Mouse (Mus musculus) adrenal gland, postnatal 4 days (tissue): ENCODE measurements around the gene Slc41a3. TPM values are rescaled to one million over a fixed set of nuclear protein-coding genes. Genes with fewer than 3 reads are reported as not detected.
A peak's percentile ranks its signal among the peaks of the same experiment; 100 is the strongest.
"Not testable (repeated sequence)": the region's sequence is repeated elsewhere in the genome, so short reads cannot be mapped to it uniquely, and the experiment has no call there.

Source experiments
- DNase-seq, 2 experiments: peaks; one replicate each; pipeline ENCODE4 v3.0.0; 2021 to 2022; ENCODE audit warnings: low spot score in 2 of 2, mixed read lengths in 2 of 2
- total RNA-seq, 2 experiments: library from RNA; stranded (reverse); gene quantifications; 2 replicates each; pipeline ENCODE4 v1.2.3; 2021

Slc41a3 gene
- total RNA-seq, 2 experiments from 2014 or later = 20.3 to 22.2 TPM

DNA sequence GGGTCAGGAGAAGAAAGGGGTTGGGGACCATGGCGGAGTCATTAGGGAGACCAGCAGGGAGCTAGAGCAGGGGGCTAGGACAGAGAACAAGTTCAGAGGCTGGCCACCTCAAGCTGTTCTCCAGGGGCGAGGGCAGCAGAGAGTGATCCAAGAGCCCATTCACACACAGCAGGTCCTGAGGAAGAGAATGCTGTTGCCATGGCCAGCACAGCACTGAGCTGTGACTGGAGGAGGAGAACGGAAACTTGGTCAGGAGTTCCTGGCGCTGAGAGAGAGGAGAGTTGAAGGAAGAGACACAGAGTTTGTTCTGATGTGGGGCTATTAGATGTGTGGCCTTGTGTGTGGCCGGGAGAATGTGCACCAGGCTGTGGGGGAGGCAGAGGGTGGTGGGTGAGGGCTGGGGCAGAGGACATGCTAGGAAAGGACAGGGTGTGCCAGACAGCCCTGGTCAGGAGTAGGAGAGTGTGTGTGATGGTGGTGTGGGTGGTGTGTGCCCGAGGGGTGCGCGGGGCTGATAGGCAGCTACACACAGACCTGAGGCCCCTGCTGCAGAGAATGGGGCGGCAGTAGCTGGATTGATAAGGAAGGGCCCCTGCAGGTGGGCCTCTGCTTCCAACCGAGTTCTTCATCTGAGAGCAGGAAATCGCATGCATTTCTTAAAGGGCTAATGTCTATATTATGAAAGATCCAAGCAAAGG lies 18.4 kb downstream of the Slc41a3 start:
- no peak for DNase-seq

DNA sequence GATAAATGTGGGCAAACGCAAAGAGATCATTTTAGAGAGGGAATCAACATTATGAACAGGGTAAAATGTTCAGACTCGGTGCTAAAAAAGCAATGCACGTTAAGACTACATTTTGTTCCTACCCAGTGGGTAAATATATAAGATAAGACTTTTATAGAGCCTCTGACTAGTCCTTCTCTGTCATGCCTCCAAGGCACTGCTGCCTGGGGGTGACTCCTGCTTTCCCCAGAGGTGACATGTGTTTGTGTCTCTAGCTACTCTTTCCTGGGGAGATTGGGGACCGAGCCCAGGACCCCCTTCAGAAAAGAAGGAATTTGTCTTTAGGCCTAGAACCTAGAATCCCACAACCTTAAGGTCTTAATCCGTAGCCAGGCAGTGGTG lies 18.9 kb downstream of the Slc41a3 start:
- no peak for DNase-seq

DNA sequence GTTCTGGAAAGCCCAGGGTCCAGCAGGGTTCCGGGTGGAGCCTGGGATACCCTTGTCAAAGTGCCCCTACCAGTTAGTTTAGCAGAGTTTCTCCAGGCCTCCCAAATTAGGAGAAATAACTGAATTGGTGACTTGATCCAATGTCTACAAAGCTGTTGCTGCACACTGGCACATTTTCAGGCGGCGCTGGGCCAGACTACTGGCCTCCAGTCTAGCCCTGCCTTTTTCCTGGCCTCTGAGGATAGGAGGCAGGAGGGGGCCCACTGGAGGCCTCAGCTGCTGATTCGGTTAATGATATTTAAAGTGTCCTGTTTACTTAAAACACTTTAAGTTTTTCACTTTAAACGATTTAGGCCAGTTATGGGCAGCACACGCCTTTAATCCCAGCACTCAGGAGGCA lies 19.7 kb downstream of the Slc41a3 start:
- DNase-seq = no peak

DNA sequence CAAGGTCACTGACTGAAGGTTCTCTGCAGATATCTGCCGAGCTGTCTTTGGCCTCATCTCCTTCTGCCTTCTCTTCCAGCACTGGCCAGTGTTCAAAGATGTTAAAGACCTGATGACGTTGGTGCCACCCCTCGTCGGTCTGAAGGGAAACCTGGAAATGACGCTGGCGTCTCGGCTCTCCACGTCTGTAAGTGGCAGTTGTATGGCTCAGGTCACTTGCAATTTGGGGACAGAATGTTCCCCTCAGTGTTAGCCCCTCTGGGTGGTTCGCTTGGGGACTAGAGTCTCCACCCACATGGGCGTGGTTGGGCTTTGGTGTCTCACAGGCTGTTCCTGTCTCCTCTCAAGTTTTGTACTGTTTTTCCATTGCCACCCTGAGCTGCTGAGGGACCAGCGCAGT lies 20.2 kb downstream of the Slc41a3 start:
- DNase-seq = no peak

DNA sequence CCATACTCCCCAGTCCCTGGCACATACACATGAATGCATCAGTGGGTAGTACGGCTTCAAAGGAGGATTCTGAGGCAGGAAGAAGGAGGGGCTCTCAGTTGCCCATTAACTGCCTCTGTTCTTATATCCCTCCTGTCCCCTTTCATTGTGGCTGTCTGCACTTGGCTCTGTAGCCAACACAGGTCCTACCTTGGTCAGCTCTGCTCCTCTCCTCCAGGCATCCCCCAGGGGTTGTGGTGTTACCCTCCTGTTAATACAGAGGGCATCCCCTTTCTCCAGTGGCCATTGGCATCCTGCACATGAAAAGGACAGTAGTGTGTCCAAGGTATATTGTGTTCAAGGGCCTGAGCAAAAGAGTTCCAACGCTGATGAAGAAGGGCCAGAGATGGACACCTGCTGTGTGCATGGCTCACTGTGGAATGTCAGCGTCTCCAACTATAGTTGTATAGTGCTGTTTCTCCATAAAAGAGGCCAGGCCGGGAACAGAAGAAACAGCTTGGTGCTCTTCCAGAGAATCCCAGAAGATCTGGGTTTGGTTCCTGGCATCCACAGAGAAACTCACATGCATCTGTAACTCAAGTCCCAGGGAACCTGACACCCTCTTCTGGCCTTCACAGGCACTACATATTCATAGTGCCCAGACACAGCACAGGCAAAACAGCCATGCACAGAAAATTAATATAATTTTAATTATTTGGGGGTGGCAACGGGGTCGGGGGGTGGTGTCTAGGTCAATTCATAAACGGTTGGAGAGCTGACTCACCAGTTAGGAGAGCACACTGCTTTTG lies 20.9 kb downstream of the Slc41a3 start:
- DNase-seq = no peak

DNA sequence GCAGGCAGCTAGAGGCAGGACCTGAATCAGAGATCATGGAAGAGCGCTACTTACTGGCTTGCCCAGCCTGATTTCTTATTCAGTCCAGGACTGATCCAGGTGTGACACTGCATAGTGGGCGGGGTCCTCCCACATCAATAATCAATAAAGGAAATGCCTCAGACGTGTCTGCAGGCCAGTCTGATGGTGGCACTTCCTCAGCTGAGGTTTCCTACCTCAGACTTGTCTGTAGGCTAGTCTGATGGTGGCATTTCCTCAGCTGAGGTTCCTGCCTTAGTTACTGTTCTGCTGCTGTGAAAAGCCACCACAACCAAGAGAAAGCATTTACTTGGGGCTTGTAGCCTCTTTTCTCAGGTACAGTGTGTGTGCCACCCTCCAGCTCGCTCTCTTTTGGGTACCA lies 23.0 kb downstream of the Slc41a3 start:
- no peak for DNase-seq

DNA sequence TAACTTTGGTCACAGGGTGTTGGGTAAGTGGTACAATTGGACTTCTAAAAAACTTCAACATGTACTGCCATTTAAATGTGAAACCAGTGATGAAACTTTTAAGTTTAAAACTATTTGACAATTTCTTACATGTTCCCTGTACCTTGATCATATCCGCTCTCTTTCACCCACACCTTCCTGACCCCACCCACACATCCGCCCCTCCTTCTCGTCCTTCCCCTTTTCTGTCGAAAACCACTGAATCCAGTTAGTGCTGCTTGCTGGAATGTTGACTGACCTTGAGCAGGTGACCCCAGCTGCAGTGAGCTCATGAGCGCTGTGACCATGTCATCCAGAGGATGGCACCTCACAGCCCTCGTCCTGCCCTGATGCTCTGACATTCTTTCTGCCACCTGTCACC lies 25.0 kb downstream of the Slc41a3 start:
- no peak for DNase-seq

DNA sequence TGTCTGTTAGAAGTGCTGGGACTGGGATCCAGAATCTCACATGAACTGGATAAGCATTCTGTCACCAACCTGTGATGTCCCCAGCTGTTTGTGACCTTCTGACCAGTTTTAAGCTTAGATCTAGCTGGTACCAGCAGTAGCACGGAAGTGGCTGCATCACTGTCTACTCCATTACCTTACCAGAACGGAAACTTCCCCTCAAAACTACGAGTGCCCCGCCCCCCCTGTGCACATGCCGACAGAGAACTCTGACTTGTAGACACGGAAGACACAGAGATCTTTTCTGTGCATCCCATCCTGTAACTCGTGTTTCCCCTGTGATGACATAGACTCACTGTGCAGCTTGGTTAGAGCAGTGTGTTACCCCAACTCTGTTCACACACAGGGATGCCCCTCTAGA lies 25.9 kb downstream of the Slc41a3 start:
- DNase-seq = no peak

DNA sequence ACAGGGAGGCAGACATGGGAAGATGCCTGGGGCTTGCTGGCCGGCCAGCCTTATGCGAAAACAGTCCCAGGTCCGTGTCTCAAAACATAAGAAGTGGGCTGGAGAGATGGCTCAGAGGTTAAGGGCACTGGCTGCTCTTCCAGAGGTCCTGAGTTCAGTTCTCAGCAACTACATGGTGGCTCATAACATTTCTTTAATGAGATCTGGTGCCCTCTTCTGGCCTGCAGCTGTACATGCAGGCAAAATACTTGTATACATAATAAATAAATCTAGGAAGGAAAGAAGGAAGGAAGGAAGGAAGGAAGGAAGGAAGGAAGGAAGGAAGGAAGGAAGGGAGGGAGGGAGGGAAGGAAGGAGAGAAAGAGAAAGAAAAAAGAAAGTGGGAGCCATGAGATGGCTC lies 28.0 kb downstream of the Slc41a3 start:
- DNase-seq = not testable (repeated sequence)

DNA sequence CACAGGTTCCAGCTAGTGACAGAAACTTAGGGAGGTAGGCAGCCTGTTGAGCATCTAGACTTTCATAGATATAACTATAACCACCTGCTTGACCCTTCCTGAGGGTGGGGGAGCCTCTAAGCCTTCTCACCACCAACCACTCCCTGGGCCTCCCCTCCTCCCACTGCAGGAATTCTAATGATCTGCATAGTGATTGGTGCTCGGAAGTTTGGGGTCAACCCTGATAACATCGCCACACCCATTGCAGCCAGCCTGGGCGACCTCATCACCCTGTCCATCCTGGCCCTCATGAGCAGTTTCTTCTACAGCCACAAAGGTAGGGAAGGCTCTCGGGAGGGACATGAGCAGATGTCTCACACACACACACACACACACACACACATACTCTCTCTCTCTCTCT lies 30.6 kb downstream of the Slc41a3 start:
- DNase-seq = no peak

DNA sequence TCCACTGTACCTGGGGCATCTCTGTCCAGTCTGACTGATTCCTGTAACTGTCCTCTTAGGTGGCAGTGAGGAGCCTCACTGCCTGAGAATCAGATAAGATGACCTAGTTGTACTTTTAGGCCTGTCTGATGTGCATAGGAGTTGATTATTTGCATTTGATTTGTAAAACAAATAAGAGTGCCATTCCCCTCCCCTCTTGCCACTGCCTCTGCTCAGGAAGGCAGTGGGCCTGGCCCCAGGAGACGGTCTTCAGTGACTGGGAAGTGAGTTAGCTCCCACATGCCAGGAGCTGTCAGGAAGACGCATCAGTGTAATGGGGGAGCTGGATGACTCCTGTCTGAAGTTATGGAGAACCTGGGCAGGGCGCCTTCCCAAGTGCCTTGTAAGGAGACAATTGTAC lies 31.1 kb downstream of the Slc41a3 start:
- DNase-seq = no peak

DNA sequence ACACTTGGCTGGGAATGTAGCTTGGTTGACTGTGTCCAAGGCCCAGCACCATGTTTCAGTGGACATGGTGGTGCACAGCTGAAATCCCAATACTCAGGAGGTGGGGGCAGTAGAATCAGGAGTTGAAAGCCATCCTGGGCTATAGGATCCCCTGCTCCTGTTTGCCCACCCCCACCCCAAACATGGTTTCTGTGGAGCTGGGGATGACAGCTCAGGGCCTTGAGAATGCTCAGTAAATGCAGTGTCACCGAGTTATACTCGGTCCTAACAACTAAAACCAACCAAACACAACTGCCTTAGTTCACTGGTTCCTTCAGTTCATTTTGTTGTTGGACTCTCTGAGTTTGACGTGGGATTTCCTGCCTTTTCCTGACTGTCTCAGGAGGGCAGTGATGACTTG lies 38.5 kb downstream of the Slc41a3 start:
- DNase-seq = no peak

DNA sequence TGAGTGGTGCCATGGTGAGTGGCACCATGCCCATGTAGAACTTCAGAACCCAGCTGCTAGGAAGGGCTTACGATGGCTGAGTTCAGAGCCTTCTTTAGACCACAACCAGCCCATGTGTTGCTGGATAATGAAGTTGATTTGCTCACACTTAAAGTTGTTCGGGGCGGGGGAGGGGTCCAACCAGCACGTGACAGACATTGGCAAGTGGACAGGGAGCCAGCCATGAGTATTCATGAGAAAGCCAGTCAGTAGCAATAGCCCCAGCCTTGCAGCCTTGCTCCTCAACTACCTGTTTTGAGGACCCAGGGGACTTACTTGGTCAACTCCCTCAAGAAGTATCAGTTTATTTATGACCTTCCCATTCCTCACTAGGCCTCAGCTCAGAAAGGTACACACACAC lies 40.4 kb downstream of the Slc41a3 start:
- DNase-seq = no peak

DNA sequence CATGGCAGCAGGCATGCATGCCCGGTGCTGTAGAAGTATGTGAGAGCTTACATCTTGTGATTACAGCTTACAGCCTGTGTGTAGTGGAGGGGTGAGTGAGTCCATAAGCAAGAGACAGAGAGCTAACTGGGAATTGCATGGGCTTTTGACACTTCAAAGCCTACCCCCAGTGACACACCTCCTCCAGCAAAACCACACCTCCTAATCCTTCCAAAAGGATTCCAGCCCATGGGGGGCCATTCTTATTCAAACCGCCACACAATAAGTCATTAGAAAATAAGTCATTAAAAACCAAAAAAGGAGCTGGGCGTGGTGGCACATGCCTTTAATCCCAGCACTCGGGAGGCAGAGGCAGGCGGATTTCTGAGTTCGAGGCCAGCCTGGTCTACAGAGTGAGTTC lies 43.9 kb downstream of the Slc41a3 start:
- no peak for DNase-seq

DNA sequence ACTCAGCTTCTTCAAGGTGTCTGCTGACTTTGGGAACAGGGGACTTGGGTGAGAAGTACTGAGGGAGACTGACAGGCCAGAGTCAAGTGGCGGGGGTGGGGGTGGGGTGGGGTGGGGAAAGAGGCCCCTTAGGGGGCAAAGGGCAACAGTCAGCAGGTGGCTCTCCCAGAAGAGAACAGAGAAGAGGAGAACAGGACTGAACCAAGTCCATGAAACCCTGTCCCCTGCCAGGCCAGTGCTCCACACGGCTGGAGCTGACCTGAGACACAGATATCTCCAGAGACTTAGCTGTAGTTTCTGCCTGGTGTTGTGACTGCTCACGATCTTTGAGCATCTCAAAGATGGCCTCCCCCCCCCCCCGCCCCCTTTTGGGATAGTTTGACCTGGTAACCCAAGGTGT lies 44.8 kb downstream of the Slc41a3 start:
- no peak for DNase-seq

DNA sequence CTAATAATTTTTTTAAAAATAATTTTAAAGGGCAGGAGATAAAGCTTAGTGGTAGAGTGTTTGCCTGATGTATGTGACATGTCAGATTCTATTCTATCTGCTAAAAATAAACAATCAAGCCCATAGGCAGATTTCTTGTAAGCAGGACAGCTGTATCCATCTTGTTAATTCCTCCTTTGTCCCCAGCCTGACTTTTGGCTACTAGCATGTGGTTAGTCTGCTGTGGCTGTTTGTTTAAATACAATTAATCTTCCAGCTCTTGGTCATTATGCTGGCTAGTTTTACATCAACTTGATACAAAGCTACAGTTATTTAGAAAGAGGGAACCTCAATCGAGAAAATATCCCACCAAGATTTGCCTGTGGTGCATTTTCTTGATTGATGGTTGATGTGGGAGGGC lies 46.1 kb downstream of the Slc41a3 start:
- no peak for DNase-seq

DNA sequence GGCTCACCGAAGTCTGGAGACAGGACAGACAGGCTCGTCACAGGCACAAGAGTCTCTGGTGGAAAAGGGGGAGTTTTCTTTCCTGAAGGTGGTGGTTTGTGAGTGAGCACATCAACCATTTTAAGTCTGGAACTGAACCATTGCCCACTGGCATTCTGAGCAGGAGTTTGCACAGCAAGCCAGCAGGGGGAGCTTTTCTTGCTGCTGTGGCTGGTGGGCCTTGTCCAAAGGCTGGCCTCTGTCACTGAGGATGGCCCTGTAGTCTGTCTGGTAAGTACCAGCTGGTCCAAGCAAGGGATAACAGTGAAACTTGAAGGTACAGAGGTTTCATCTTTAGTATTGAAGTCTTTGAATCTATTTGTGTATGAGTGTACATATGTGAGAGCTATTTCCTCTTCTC lies 49.2 kb downstream of the Slc41a3 start:
- DNase-seq = peak in 1 of 2 experiments; percentile 29

DNA sequence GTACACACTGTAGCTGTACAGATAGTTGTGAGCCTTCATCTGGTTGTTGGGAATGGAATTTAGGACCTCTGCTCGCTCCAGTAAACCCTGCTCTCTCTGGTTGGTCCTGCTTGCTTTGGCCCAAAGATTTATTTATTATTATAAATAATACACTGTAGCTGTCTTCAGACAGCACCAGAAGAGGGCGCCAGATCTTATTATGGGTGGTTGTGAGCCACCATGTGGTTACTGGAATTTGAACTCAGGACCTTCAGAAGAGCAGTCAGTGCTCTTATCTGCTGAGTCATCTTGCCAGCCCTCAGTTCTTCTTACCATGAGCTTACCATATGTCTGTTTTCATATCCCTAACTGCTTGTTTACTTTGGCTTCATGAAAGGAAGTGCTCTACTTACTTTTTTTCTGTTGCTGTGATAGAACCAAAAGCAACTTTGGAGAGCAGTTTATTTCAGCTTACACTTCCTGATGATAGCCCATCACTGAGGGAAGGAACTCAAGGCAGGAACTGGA lies 51.9 kb downstream of the Slc41a3 start:
- DNase-seq = not testable (repeated sequence)

DNA sequence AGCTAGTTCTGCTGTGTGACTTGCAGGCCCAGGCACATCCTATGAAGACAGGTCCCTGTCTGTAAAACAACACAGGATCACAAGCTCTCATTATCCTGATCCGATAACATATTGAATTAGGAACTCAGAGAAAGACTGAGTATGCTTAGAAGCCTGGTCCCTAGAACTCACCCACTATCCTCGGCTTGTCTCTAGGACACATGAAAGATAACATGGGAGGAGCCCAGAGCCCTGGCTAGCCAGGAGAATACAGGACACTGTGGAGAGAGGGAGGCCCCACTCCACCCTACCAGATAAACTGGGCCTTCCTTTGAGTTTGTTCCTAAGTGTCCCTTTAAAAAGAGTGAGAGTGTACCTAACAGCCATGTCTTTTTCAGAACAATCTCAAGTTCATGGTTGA lies 55.4 kb downstream of the Slc41a3 start:
- DNase-seq = no peak

DNA sequence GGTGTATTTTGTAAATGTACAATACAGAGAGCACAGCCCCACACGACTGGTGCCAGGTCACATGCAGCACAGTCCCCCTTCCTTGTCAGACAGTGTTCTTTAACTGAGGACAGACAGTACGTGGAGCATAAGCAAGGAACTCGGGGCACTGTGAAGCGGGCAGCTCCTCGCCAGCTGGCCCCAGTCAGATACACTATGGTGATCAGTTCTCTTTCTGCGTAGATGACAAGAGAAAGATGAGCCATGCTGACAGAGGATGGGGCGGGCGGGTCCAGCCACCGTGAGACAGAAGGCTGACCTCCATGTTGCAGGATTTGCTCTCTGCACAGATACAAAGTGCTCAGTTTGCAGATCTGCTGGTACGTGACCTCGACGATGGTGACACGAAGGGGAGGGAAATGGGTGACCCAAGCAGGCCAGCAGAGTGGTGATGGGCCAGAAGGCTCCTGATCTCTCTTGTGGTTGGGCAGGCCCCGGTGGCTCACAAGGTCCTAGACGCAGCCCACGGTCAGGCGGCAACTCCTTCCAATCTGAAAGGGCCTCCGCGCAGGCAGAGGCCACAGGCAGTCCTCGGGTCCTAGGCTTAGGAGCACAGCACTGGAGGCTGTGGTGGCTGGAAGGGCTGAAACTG lies 56.0 kb downstream of the Slc41a3 start:
- DNase-seq = no peak

DNA sequence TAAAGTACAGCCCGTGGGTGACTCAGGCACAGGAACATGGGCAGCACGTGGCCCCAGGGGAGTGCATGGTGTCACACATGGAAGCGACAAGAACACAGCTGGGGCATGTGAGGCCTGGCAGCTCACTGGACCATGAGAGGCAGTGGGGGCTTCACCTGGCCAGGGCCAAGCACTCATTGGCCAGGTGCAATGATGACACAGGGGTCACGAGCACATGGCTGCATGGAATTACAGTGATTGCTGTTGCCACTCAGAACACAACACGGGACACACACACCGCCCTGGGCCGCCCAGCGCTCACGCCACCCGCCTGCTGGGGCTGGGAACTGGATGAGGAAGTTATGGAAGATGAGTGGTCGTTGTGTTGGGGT lies 56.5 kb downstream of the Slc41a3 start:
- DNase-seq = no peak

DNA sequence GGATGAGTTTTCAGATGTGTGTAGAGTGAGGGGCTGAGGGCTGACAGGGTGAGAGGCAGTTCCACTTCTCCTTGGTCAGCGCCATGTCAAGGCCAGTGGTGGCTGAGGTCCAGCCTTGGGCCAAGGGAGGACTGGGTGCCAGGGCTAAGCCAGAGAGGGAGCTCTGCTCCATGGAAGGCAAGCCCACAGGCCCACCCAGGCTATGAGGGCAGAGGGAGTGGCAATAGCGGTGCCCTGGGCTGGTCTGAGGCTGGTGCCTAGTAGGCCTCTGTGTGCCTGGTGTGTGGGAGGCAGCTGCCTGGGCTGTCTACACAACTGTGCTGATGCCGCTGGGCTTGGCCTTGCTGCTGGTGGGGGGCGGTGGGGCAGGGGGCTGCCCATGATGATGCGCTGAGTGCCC lies 57.6 kb downstream of the Slc41a3 start:
- no peak for DNase-seq
